Mouse (Mus musculus): ENCODE measurements around the gene Gm9513. TPM values are rescaled to one million over a fixed set of nuclear protein-coding genes. Genes with fewer than 3 reads are reported as not detected.

Gene Gm9513
- polyA plus RNA-seq, 1 experiment: not detected

DNA sequence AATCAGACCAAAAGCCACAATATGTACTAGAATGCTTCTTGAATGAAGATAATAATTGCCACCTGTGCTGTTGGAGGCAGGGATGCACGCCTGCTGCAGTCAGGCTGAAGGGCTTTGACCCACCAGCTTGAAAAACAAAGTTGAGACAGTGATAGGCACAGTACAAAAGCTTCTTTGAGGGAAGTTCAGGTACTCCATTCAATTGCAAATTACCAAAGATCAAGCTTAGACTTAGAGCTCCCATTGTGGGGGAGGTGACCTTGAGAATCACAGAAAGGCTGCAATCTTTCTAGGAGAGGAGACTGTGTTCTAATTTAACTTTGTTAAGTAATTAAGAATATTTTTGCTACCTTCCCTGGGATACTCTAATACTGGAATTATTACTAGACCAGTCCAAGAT lies 20.4 kb downstream of the Gm9513 start:
- no peak for TF ChIP-seq POLR2AphosphoS2 (IDR thresholded peaks at IDR 0.05; ENCODE audit: insufficient read length, low read depth)
- no peak for TF ChIP-seq MAX (IDR thresholded peaks at IDR 0.05; ENCODE audit: low read depth)
- no peak overlapping the region for H3ac ChIP-seq (ENCODE audit: control insufficient read depth, insufficient read length)
- H3K27me3 ChIP-seq (ENCODE audit: control insufficient read depth, insufficient read depth, insufficient read length): no peaks in the 10 kb centered on the region
- no peak overlapping the region for H3K4me3 ChIP-seq
- no peaks in the 10 kb centered on the region for H3K36me3 ChIP-seq (ENCODE audit: control insufficient read depth, insufficient read depth)
- no peak overlapping the region for H3K4me2 ChIP-seq (ENCODE audit: low read depth)
- H3K79me2 ChIP-seq (ENCODE audit: control insufficient read depth, insufficient read depth): no peaks in the 10 kb centered on the region

DNA sequence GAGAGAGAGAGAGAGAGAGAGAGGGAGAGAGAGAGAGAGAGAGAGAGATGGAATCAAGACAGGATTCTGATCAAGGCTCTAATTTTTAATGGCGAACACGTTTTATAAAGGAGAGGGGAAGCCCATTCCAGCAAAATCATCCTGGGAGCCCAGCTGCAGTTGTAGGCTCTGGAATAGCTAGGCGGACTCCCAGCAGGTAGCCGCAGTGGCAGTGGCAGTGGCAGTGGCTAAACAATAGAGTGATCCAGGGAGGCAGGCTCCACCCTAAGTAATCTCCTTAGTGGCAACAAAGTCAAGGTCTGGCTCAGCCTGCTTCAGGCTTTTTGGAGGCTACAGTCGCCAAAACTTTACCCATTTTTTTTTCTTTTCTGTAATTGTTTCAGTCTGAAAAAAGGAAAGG lies 28.8 kb downstream of the Gm9513 start:
- Histone ChIP-seq H3K27me3 (ENCODE audit: control insufficient read depth, insufficient read depth, insufficient read length) (no peaks in the 10 kb centered on the region), H3ac (ENCODE audit: control insufficient read depth, insufficient read length) (no peak overlapping the region), H3K4me2 (ENCODE audit: low read depth) (no peak overlapping the region), H3K36me3 (ENCODE audit: control insufficient read depth, insufficient read depth) (no peaks in the 10 kb centered on the region), H3K4me3 (no peak overlapping the region), H3K79me2 (ENCODE audit: control insufficient read depth, insufficient read depth) (no peaks in the 10 kb centered on the region)
- TF ChIP-seq MAX (IDR thresholded peaks at IDR 0.05; ENCODE audit: low read depth) (no peak), USF1 (IDR thresholded peaks at IDR 0.05; ENCODE audit: low read depth) (no peak), CEBPB (IDR thresholded peaks at IDR 0.05; ENCODE audit: insufficient read depth, poor library complexity, severe bottlenecking) (no peak), MYOG (IDR thresholded peaks at IDR 0.05; ENCODE audit: control insufficient read depth in 1 of 3, insufficient read depth in 1 of 3, insufficient read length in 2 of 3, low read depth in 2 of 3) (no peak), TCF12 (IDR thresholded peaks at IDR 0.05; ENCODE audit: insufficient read depth, poor library complexity, severe bottlenecking) (no peak), POLR2AphosphoS2 (IDR thresholded peaks at IDR 0.05; ENCODE audit: insufficient read length, low read depth) (no peak), E2F4 (IDR thresholded peaks at IDR 0.05; ENCODE audit: insufficient read depth) (no peak)

Other genes with a start within 250 kb of the Gm9513 start
- not detected for gene Gm7257, start 43.8 kb upstream of the Gm9513 start, polyA plus RNA-seq (2012; fragmentation: generic; extraction: Trizol)
- gene Gm5615, start 66.3 kb downstream of the Gm9513 start, polyA plus RNA-seq (2012; fragmentation: generic; extraction: Trizol): not detected
- not detected for gene Gm17689, start 107.0 kb downstream of the Gm9513 start, polyA plus RNA-seq (2012; fragmentation: generic; extraction: Trizol)
- gene A630095E13Rik, start 167.7 kb downstream of the Gm9513 start, polyA plus RNA-seq (2012; fragmentation: generic; extraction: Trizol): not detected
- gene Acrv1, start 217.6 kb downstream of the Gm9513 start, polyA plus RNA-seq (2012; fragmentation: generic; extraction: Trizol): not detected

Measured in myocyte (in vitro differentiated cells).